Mouse (Mus musculus) midbrain, embryonic 13.5 days (tissue): Measurements from ENCODE around the gene Apopt1. TPM values are rescaled to one million over a fixed set of nuclear protein-coding genes. Genes with fewer than 3 reads are reported as not detected.
"Not testable (repeated sequence)": the region's sequence is repeated elsewhere in the genome, so short reads cannot be mapped to it uniquely, and the experiment has no call there.

ENCODE experiments used
- ATAC-seq: fragments of 200-750 bp; cut with Nextera tagmentation; 2 replicates; pipeline ENCODE4 v1.8.0; 2017; ENCODE audit warnings: mild to moderate bottlenecking, moderate TSS enrichment, moderate library complexity
- H3K27ac ChIP-seq: fragments of 300-500 bp; sonication (generic); 2 replicates; pipeline ENCODE4 v1.5.1; 2015; ENCODE audit warnings: inconsistent platforms, mild to moderate bottlenecking, moderate library complexity
- H3K27me3 ChIP-seq: fragments of 300-500 bp; sonication (generic); 2 replicates; pipeline ENCODE4 v1.6.1; 2015; ENCODE audit warnings: mild to moderate bottlenecking, inconsistent platforms
- H3K36me3 ChIP-seq: fragments of 300-500 bp; sonication (generic); 2 replicates; pipeline ENCODE4 v1.6.1; 2015; ENCODE audit warnings: mild to moderate bottlenecking, inconsistent platforms
- H3K4me1 ChIP-seq: fragments of 300-500 bp; sonication (generic); replicated peaks from 2 replicates; pipeline ENCODE4 v1.6.1; 2015; ENCODE audit warnings: inconsistent platforms
- H3K4me2 ChIP-seq: fragments of 300-500 bp; sonication (generic); replicated peaks from 2 replicates; pipeline ENCODE4 v1.6.1; 2015; ENCODE audit warnings: moderate library complexity, mild to moderate bottlenecking, inconsistent platforms
- H3K4me3 ChIP-seq: fragments of 300-500 bp; sonication (generic); replicated peaks from 2 replicates; pipeline ENCODE4 v1.5.1; 2015; ENCODE audit warnings: mild to moderate bottlenecking, inconsistent platforms
- H3K9ac ChIP-seq: fragments of 300-500 bp; sonication (generic); replicated peaks from 2 replicates; pipeline ENCODE4 v1.6.1; 2015; ENCODE audit warnings: mild to moderate bottlenecking, inconsistent platforms
- H3K9me3 ChIP-seq: fragments of 300-500 bp; sonication (generic); 2 replicates; pipeline ENCODE4 v1.6.1; 2016; ENCODE audit warnings: mild to moderate bottlenecking, inconsistent platforms
- WGBS: fragments of 180-500 bp; shearing (Covaris S2); methylation state at CpG from one replicate; pipeline ENCODE4 v1.1.7; 2015; 5-methylcytosine and 5-hydroxymethylcytosine counted together
- polyA plus RNA-seq: library from polyadenylated mRNA; unstranded; fragments of >200 nt; fragmentation: Nextera tagmentation; extraction: Ambion mirVana; gene quantifications from 2 replicates; pipeline ENCODE4 v1.2.1, GENCODE M21; 2015

The Apopt1 gene
- polyA plus RNA-seq, 1 experiment from 2014 or later = 59.6 TPM

GRCm38 (mm10) chr12:111720222-111720621 is 7.2 kb downstream of the Apopt1 start:
- peaks cover 26% of the 10 kb centered on the region for H3K36me3 ChIP-seq
- no peak overlapping the region for H3K4me2 ChIP-seq
- H3K4me3 ChIP-seq = no peak overlapping the region
- WGBS = 83% methylated on average over 4 of the region's 4 CpGs
- H3K4me1 ChIP-seq = peaks cover 10% of the 10 kb centered on the region
- H3K9ac ChIP-seq = no peak overlapping the region
- H3K9me3 ChIP-seq = no peaks in the 10 kb centered on the region
- no peak for ATAC-seq
- H3K27me3 ChIP-seq = no peaks in the 10 kb centered on the region
- no peak overlapping the region for H3K27ac ChIP-seq

DNA sequence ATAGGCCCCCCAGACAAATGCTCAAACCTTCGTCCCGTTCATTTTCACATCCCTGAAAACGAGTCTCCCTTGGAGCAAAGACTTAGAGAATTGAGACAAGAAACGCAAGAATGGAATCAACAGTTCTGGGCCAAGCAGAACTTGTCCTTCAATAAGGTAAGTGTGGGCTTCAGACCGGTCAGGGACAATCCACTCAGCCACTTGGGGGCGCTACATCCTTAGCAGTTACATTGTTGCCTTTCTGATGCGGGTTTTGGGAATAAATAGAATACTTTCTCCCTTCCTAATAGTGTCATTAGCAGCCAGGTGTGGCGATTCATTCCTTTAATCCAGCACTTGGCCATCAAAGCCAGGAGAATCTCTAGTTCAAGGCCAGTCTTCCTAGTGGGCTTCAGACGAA is 9.6 kb downstream of the Apopt1 start:
- no peak overlapping the region for H3K4me2 ChIP-seq
- H3K9ac ChIP-seq = no peak overlapping the region
- H3K4me3 ChIP-seq = no peak overlapping the region
- 77% methylated on average over 9 of the region's 9 CpGs for WGBS
- H3K36me3 ChIP-seq = peaks cover 40% of the 10 kb centered on the region
- H3K27me3 ChIP-seq = no peaks in the 10 kb centered on the region
- ATAC-seq = no peak
- H3K4me1 ChIP-seq = peaks cover 12% of the 10 kb centered on the region
- H3K9me3 ChIP-seq = no peaks in the 10 kb centered on the region
- no peak overlapping the region for H3K27ac ChIP-seq

- Histone ChIP-seq H3K27ac (peak overlapping the region; percentile 55), H3K4me3 (no peak overlapping the region), H3K4me2 (no peak overlapping the region), H3K27me3 (no peaks in the 10 kb centered on the region), H3K36me3 (peaks cover 56% of the 10 kb centered on the region), H3K4me1 (peaks cover 7% of the 10 kb centered on the region; the same call in 1 of the 2 replicates), H3K9ac (peak overlapping the region; percentile 40; the same call in 1 of the 2 replicates), H3K9me3 (no peaks in the 10 kb centered on the region)
- peak; percentile 70; the same call in 1 of the 2 replicates for ATAC-seq
- 21% methylated on average over 6 of the region's 6 CpGs for WGBS
Observed at GRCm38 (mm10) chr12:111724638-111725337, 11.7 kb downstream of the Apopt1 start.

- Histone ChIP-seq H3K4me2 (no peak overlapping the region), H3K27me3 (no peaks in the 10 kb centered on the region), H3K4me3 (no peak overlapping the region), H3K9ac (peak overlapping the region; percentile 40; the same call in 1 of the 2 replicates), H3K27ac (peak overlapping the region; percentile 62), H3K36me3 (peaks cover 59% of the 10 kb centered on the region), H3K9me3 (no peaks in the 10 kb centered on the region), H3K4me1 (peaks cover 7% of the 10 kb centered on the region; the same call in 1 of the 2 replicates)
- WGBS = 59% methylated on average over 12 of the region's 12 CpGs
- ATAC-seq = no peak
Observed at GRCm38 (mm10) chr12:111725338-111726121, 12.5 kb downstream of the Apopt1 start.

DNA sequence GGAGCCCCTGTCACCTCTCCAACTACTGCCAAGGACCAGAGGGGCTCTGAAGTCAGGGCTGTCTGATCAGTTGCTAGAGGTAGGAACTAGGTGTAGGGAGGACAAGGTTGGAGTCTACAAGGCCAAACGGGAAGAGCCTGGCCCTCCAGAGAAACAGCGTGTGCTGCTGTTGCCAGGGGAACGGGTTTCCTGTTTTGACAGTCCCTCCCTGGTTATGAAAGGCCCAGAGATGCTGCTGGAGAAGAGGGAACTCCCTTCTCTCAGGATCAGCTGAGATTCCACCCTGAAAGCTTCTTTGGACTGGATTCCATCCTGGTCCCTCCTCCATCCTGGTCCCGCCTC is 13.0 kb downstream of the Apopt1 start:
- ATAC-seq = no peak
- H3K9ac ChIP-seq = no peak overlapping the region
- no peak overlapping the region for H3K4me3 ChIP-seq
- H3K4me2 ChIP-seq = no peak overlapping the region
- WGBS = 78% methylated on average over 4 of the region's 4 CpGs
- H3K36me3 ChIP-seq = peaks cover 59% of the 10 kb centered on the region
- no peaks in the 10 kb centered on the region for H3K9me3 ChIP-seq
- no peaks in the 10 kb centered on the region for H3K27me3 ChIP-seq
- H3K27ac ChIP-seq = peak overlapping the region; percentile 62
- peaks cover 7% of the 10 kb centered on the region; the same call in 1 of the 2 replicates for H3K4me1 ChIP-seq

DNA sequence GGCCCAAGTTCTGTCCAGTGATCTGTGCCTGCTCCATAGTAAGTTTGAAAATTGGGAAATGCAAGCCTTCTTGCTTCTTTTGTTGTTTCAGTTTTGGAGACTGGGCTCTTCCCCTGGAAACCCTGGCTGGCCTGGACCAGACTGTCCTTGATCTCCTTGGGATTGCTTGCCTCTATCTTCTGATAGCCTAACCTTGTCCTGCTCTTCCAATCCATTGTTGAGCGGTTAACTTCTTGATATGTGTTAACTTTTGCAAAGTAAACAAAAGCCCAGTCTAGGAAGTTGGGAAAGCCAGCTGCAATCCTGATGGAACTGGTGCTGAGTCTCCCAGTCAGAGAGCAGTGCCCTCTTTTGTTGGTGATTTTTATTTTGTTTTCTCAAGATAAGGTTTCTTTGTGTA is 14.9 kb downstream of the Apopt1 start:
- H3K27ac ChIP-seq = no peak overlapping the region
- no peak overlapping the region for H3K9ac ChIP-seq
- peaks cover 17% of the 10 kb centered on the region for H3K4me1 ChIP-seq
- H3K27me3 ChIP-seq = no peaks in the 10 kb centered on the region
- peaks cover 66% of the 10 kb centered on the region for H3K36me3 ChIP-seq
- no peaks in the 10 kb centered on the region for H3K9me3 ChIP-seq
- no peak overlapping the region for H3K4me2 ChIP-seq
- WGBS = 97% methylated on average over 1 of the region's 1 CpGs
- no peak for ATAC-seq
- no peak overlapping the region for H3K4me3 ChIP-seq

DNA sequence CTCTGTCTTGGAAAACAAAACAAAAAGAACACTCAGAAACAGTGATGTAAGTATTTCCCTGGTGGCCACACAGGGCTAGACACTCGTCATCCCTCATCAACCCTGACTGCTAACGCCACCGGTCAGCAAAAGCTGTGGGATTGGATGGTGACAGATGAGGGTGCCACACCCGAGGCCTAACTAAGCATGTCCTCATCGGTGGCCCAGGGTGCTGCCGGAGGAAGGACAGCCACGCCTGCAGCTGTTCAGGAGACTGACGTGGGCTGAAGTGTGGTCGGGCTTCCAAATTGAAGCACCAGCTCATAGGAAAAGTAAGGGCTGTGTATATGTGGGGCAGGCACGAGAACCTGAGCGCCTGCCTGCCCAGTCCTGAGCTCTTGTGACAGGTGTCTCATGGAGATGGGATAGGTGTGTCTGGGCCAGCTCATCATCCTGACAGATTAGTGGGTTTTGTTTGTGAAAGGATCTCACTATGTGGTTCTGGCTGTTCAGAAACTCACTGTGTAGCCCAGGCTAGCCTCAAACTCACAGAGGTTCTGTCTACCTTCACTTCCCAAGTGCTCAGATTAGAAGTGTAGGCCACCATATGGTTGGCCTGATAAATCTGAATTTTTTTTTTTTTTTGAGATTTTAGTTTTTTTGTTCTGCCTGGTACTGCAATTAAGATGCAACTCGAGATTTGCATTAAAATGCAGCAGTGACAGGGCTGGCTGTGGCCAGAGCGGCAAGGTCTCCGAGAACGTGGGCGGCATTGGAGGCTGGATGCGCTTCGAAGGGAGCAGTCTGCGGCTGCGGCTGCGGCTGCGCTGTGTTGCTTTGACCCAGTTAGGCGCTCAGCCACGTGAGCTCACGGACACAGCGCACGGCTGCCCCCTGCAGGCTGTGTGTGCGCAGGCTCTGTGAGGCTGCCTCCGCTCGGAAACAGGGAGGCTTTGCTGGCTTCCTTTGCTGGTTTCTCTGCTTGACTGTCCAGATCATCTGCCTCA is 19.1 kb downstream of the Apopt1 start:
- peak; percentile 95 for ATAC-seq
- H3K27ac ChIP-seq = no peak overlapping the region
- peaks cover 12% of the 10 kb centered on the region for H3K4me1 ChIP-seq
- peaks cover 35% of the 10 kb centered on the region for H3K36me3 ChIP-seq
- H3K9ac ChIP-seq = peak overlapping the region; percentile 52; the same call in 1 of the 2 replicates
- H3K9me3 ChIP-seq = no peaks in the 10 kb centered on the region
- H3K4me3 ChIP-seq = no peak overlapping the region
- peak overlapping the region; percentile 37 for H3K4me2 ChIP-seq
- 32% methylated on average over 30 of the region's 30 CpGs for whole genome bisulfite sequencing
- H3K27me3 ChIP-seq = no peaks in the 10 kb centered on the region

- H3K4me2 ChIP-seq = no peak overlapping the region
Observed at GRCm38 (mm10) chr12:111732921-111733320, 19.9 kb downstream of the Apopt1 start.

DNA sequence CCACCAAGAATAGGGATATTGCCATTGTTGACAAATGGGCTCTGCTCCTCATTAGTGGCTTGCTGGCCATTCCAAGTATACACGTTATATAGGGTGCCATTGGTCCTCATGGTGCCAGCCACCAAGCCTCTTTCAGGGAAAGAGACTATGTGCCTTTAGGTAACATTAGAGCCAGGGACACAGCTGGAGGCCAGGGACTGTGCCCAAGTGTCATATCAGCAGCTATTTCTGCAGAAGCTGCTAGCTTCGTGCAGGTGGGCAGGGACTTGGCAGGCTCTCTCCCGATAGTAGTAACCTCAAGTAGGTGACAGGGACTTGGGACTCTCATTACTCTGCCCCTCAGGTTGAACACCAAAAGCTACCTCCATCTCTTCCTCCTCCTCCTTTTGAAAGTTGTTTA is 21.9 kb downstream of the Apopt1 start:
- H3K36me3 ChIP-seq = peaks cover 16% of the 10 kb centered on the region
- no peak for ATAC-seq
- WGBS = 96% methylated on average over 3 of the region's 3 CpGs
- H3K9ac ChIP-seq = no peak overlapping the region
- no peaks in the 10 kb centered on the region for H3K9me3 ChIP-seq
- H3K27ac ChIP-seq = no peak overlapping the region
- H3K27me3 ChIP-seq = no peaks in the 10 kb centered on the region
- H3K4me3 ChIP-seq = no peak overlapping the region
- peaks cover 12% of the 10 kb centered on the region for H3K4me1 ChIP-seq
- no peak overlapping the region for H3K4me2 ChIP-seq

More at GRCm38 (mm10) chr12:111732921-111733320, 19.9 kb downstream of the Apopt1 start:
- peak; percentile 37 for ATAC-seq
- H3K27me3 ChIP-seq = no peaks in the 10 kb centered on the region
- no peak overlapping the region for H3K4me3 ChIP-seq
- H3K4me1 ChIP-seq = peaks cover 12% of the 10 kb centered on the region
- H3K9me3 ChIP-seq = no peaks in the 10 kb centered on the region
- H3K9ac ChIP-seq = peak overlapping the region; percentile 52; the same call in 1 of the 2 replicates
- no peak overlapping the region for H3K27ac ChIP-seq
- WGBS = 59% methylated on average over 5 of the region's 5 CpGs
- peaks cover 28% of the 10 kb centered on the region for H3K36me3 ChIP-seq

DNA sequence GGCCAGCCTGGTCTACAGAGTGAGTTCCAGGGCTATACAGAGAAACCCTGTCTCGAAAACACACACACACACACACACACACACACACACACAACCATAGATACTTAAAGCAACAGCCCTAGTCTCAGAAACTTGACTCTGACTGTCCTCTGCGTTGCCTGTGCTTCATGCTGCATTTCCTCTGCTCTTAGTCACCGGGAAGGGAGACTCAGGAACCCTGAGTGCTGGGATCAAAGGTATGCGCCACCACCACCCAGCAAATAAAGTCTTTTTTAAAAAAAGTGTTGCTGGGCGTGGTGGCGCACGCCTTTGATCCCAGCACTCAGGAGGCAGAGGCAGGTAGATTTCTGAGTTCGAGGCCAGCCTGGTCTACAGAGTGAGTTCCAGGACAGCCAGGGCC is 23.6 kb downstream of the Apopt1 start:
- H3K36me3 ChIP-seq = peaks cover 11% of the 10 kb centered on the region
- WGBS = 84% methylated on average over 8 of the region's 8 CpGs
- ATAC-seq, H3K9ac ChIP-seq, H3K9me3 ChIP-seq, H3K27ac ChIP-seq, H3K4me3 ChIP-seq, H3K4me2 ChIP-seq, H3K27me3 ChIP-seq: not testable (repeated sequence)
- peaks cover 12% of the 10 kb centered on the region for H3K4me1 ChIP-seq

DNA sequence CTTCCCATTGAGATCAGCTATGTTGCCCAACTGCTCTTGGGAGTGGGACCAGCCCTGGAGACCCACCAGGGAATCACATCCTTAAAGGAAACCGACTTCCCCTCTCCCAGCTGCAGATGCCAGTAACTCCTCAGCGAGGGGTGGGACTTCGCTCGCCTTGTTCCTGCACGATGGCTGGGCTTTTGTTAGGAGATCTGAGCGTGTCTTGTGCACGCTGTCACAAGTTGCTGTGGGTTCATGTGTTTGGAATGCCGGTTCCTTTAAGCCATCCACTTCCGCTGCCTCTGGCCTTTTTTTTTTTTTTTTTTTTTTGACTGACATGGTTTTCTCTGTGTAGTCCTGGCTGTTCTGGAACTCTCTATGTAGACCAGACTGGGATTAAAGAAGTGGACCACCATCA is 24.3 kb downstream of the Apopt1 start:
- H3K36me3 ChIP-seq = peaks cover 9% of the 10 kb centered on the region; the same call in 1 of the 2 replicates

More for the DNA sequence above, 24.3 kb downstream of the Apopt1 start:
- WGBS = 58% methylated on average over 9 of the region's 9 CpGs
- Histone ChIP-seq H3K27ac (no peak overlapping the region), H3K9ac (no peak overlapping the region), H3K9me3 (no peaks in the 10 kb centered on the region), H3K27me3 (no peaks in the 10 kb centered on the region), H3K4me3 (no peak overlapping the region), H3K4me2 (no peak overlapping the region), H3K4me1 (peaks cover 6% of the 10 kb centered on the region)
- no peak for ATAC-seq
